Mouse (Mus musculus): ENCODE data around the gene Hc.

Hc gene

GRCm38 (mm10) chr2:35061338-35061737, at the start of gene Hc:
Hc (minus strand) TSS chr2:35061438.
- in situ Hi-C loops (cut with MboI), result no loop called here

GRCm38 (mm10) chr2:35110521-35110920, 49.3 kb upstream of the Hc start:
- in situ Hi-C loops (cut with MboI), result no loop called here

- in situ Hi-C loops (cut with MboI), result no loop called here
Observed at GRCm38 (mm10) chr2:35109924-35110304, 48.7 kb upstream of the Hc start.

GRCm38 (mm10) chr2:35109141-35109923, 48.1 kb upstream of the Hc start, which contains the start of gene Cntrl:
Cntrl (plus strand) TSS chr2:35109492.
- in situ Hi-C loops (cut with MboI), result no loop called here

- in situ Hi-C loops (cut with MboI), result no loop called here
Observed at GRCm38 (mm10) chr2:35108712-35109111, 47.5 kb upstream of the Hc start.

GRCm38 (mm10) chr2:35107984-35108635, 46.9 kb upstream of the Hc start:
- in situ Hi-C loops (cut with MboI), result no loop called here

- in situ Hi-C loops (cut with MboI), result no loop called here
Observed at GRCm38 (mm10) chr2:35104843-35105242, 43.6 kb upstream of the Hc start.

- in situ Hi-C loops (cut with MboI), result no loop called here
Observed at GRCm38 (mm10) chr2:35103558-35103957, 42.3 kb upstream of the Hc start.

- in situ Hi-C loops (cut with MboI), result no loop called here
Observed at GRCm38 (mm10) chr2:35102777-35103176, 41.5 kb upstream of the Hc start.

- in situ Hi-C loops (cut with MboI), result no loop called here
Observed at GRCm38 (mm10) chr2:35101443-35101842, 40.2 kb upstream of the Hc start, which contains the start of gene AI182371. AI182371 (minus strand) TSS chr2:35101543.

GRCm38 (mm10) chr2:35100529-35100928, 39.3 kb upstream of the Hc start:
- in situ Hi-C loops (cut with MboI), result no loop called here

- in situ Hi-C loops (cut with MboI), result no loop called here
Observed at GRCm38 (mm10) chr2:35087418-35087817, 26.2 kb upstream of the Hc start.

GRCm38 (mm10) chr2:35079166-35079565, 17.9 kb upstream of the Hc start:
- in situ Hi-C loops (cut with MboI), result no loop called here

- in situ Hi-C loops (cut with MboI), result no loop called here
Observed at GRCm38 (mm10) chr2:35074328-35074727, 13.1 kb upstream of the Hc start.

- in situ Hi-C loops (cut with MboI), result no loop called here
Observed at GRCm38 (mm10) chr2:35072547-35072946, 11.3 kb upstream of the Hc start.

GRCm38 (mm10) chr2:35070275-35070674, 9.0 kb upstream of the Hc start:
- in situ Hi-C loops (cut with MboI), result no loop called here

- in situ Hi-C loops (cut with MboI), result no loop called here
Observed at GRCm38 (mm10) chr2:35069124-35069523, 7.9 kb upstream of the Hc start.

- in situ Hi-C loops (cut with MboI), result no loop called here
Observed at GRCm38 (mm10) chr2:35067117-35067516, 5.9 kb upstream of the Hc start.

GRCm38 (mm10) chr2:35066525-35067082, 5.4 kb upstream of the Hc start:
- in situ Hi-C loops (cut with MboI), result no loop called here

GRCm38 (mm10) chr2:35063333-35064030, 2.2 kb upstream of the Hc start:
- in situ Hi-C loops (cut with MboI), result no loop called here

- in situ Hi-C loops (cut with MboI), result no loop called here
Observed at GRCm38 (mm10) chr2:35060897-35061296, 341 bp downstream of the Hc start.

- in situ Hi-C loops (cut with MboI), result no loop called here
Observed at GRCm38 (mm10) chr2:35060256-35060655, 982 bp downstream of the Hc start.
